Mouse (Mus musculus) testis, adult 2 months (tissue): ENCODE data around the gene Ndrg3.

ENCODE experiments used
- CTCF ChIP-seq: fragments of 200-500 bp; IDR thresholded peaks from 2 replicates; pipeline ENCODE4 v1.5.1; 2012; ENCODE audit warnings: low read depth, mild to moderate bottlenecking, inconsistent platforms, low read length, moderate library complexity; ENCODE audit not compliant: control insufficient read depth, insufficient read depth, insufficient replicate concordance
- POLR2A ChIP-seq: fragments of 200-500 bp; IDR thresholded peaks from 2 replicates; pipeline ENCODE4 v1.6.1; 2012; ENCODE audit warnings: low read depth, mild to moderate bottlenecking, inconsistent platforms, low read length, moderate library complexity; ENCODE audit not compliant: control insufficient read depth

GRCm38 (mm10) chr2:157036400-157036799, 44.5 kb upstream of the Ndrg3 start:
- TF ChIP-seq CTCF (no peak), POLR2A (no peak)
